Mouse (Mus musculus) stomach, embryonic 15.5 days (tissue): ENCODE results near the gene Fndc10. TPM values are rescaled to one million over a fixed set of nuclear protein-coding genes. Genes with fewer than 3 reads are reported as not detected.
"Not testable (repeated sequence)": the region's sequence is repeated elsewhere in the genome, so short reads cannot be mapped to it uniquely, and the experiment has no call there.

Source experiments
- ATAC-seq: fragments of 200-750 bp; cut with Nextera tagmentation; 2 replicates; pipeline ENCODE4 v1.8.0; 2017; ENCODE audit warnings: low read depth, moderate number of reproducible peaks, moderate TSS enrichment; ENCODE audit not compliant: insufficient read depth, low FRiP score
- H3K27ac ChIP-seq: fragments of 300-500 bp; sonication (generic); 2 replicates; pipeline ENCODE4 v1.5.1; 2015; ENCODE audit warnings: mild to moderate bottlenecking, inconsistent platforms
- H3K27me3 ChIP-seq: fragments of 300-500 bp; sonication (generic); replicated peaks from 2 replicates; pipeline ENCODE4 v1.6.1; 2015; ENCODE audit warnings: inconsistent platforms
- H3K36me3 ChIP-seq: fragments of 300-500 bp; sonication (generic); 2 replicates; pipeline ENCODE4 v1.6.1; 2015; ENCODE audit warnings: inconsistent platforms
- H3K4me1 ChIP-seq: fragments of 300-500 bp; sonication (generic); 2 replicates; pipeline ENCODE4 v1.6.1; 2015; ENCODE audit warnings: inconsistent platforms
- H3K4me2 ChIP-seq: fragments of 300-500 bp; sonication (generic); 2 replicates; pipeline ENCODE4 v1.6.1; 2015; ENCODE audit warnings: mild to moderate bottlenecking, inconsistent platforms
- H3K4me3 ChIP-seq: fragments of 300-500 bp; sonication (generic); replicated peaks from 2 replicates; pipeline ENCODE4 v1.5.1; 2015; ENCODE audit warnings: inconsistent platforms
- H3K9ac ChIP-seq: fragments of 300-500 bp; sonication (generic); 2 replicates; pipeline ENCODE4 v1.6.1; 2015; ENCODE audit warnings: inconsistent platforms
- H3K9me3 ChIP-seq: fragments of 300-500 bp; sonication (generic); 2 replicates; pipeline ENCODE4 v1.6.1; 2016; ENCODE audit warnings: inconsistent platforms
- WGBS: fragments of 180-500 bp; shearing (Covaris S2); methylation state at CpG from one replicate; pipeline ENCODE4 v1.1.7; 2015; 5-methylcytosine and 5-hydroxymethylcytosine counted together
- polyA plus RNA-seq: library from polyadenylated mRNA; unstranded; fragments of >200 nt; fragmentation: Nextera tagmentation; extraction: Ambion mirVana; gene quantifications from 2 replicates; pipeline ENCODE4 v1.2.1, GENCODE M21; 2015

Gene Fndc10
- polyA plus RNA-seq, 1 experiment from 2014 or later: 10.0 TPM

DNA sequence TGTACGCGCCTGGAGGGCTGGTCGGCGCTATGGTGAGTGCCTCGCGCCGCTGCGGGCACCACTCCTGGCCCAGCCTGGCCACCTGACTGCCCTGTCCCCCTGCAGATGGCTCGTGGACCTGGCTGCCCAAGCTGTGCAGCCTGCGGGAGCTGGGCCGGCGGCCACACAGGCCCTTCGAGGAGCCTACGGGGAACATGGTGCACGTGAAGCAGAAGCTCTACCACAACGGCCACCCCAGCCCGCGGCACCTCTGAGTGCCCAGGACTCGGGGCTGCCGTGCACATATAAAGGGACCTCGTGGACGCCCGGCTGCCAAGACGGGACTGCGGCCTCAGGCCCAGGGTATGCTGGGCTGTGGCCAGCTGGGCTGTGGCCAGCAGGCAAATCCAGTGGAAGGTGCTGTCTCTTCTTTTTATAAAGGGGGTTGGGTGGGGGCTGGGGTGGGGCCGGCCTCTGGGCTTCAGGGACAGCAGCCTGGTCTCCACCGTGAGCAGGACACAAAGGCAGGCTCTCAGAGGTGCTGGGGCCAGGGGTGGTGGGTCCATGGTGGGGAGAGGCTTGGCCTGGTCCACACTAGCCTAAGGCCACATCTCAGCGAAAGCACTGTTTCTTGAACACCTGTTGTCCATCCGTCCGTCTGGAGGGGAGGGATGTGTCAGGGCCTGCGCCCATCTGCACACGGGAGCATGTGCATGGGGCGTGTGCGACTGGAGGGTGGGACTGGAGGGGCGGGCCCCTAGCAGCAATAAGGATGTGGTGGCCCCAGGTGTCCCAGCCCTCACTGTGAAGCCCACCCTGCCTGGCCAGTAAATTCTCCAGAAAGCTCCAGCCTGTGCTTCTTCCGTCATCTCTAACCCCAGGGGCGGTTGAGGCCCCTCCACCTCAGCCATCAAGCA is 45.8 kb downstream of the Fndc10 start:
- no peak for ATAC-seq
- H3K9ac ChIP-seq: no peak overlapping the region
- WGBS: 83% methylated on average over 34 of the region's 37 CpGs
- H3K4me3 ChIP-seq: no peak overlapping the region
- H3K4me1 ChIP-seq: peaks cover 9% of the 10 kb centered on the region; the same call in 1 of the 2 replicates
- no peaks in the 10 kb centered on the region for H3K27me3 ChIP-seq
- H3K4me2 ChIP-seq: no peak overlapping the region
- peaks cover 38% of the 10 kb centered on the region; the same call in 1 of the 2 replicates for H3K36me3 ChIP-seq
- H3K27ac ChIP-seq: no peak overlapping the region
- no peaks in the 10 kb centered on the region for H3K9me3 ChIP-seq

DNA sequence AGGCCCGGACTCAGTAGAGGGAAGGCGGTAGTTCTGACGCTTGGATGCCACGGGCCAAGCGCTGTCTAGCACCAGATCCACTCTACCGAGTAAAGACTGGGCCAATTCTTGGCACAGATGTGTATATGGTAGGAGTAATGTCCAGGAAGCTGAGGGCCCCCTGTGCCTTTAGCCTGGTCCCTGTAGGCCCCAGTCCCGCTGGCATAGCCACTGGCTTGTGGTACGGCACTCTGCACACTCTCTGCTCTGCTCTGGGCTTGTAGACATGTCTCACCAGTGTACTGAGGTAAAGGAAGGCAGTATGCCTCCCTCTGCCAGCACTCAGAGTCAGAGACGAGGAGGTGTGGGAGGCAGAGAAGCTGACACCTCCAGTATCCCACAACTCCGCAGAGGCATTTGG is 46.5 kb downstream of the Fndc10 start:
- peaks cover 41% of the 10 kb centered on the region; the same call in 1 of the 2 replicates for H3K36me3 ChIP-seq
- H3K9me3 ChIP-seq, H3K4me2 ChIP-seq, H3K27ac ChIP-seq, H3K4me1 ChIP-seq, ATAC-seq, H3K9ac ChIP-seq, H3K27me3 ChIP-seq, H3K4me3 ChIP-seq: not testable (repeated sequence)
- 85% methylated on average over 10 of the region's 10 CpGs for WGBS

DNA sequence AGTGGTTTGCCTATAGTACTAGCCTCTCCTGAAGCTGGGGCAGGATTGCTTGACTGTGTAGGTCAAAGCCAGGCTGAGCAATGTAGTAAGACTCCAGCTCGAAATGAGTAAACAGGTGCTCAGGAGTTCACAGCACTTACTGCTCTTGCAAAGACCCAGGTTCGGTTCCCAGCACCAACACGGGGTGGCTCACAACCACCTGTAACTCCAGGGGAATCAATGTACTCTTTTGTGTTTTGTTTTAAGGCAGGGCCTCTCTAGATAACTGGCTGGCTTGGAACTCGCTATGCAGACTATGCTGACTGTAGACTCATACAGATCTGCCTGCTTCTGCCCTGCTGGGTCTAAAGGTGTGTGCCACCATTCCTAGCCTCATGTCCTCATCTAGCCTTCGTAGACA is 48.5 kb downstream of the Fndc10 start:
- WGBS: 85% methylated on average over 5 of the region's 5 CpGs

DNA sequence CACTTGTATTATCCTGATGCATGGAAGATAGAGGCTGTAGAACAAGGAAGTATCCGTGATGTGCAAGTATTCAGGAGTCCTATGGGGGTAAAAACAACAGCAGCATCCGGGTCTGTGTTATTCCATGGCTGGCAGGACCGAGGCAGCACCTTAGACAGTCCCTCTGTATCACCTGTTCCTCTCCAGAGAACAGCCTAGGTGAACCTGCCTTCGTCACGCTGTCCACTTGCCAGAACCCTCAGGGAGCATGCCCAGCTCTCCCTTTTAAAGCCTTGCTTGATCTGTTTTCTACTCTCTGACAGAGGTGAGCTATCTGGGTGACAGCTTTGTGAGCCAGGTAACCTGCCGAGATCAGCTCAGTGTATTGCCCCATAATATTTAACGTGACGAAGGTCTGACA is 50.3 kb downstream of the Fndc10 start:
- Histone ChIP-seq H3K4me3 (no peak overlapping the region), H3K4me2 (no peak overlapping the region), H3K9me3 (no peaks in the 10 kb centered on the region), H3K27ac (no peak overlapping the region), H3K9ac (no peak overlapping the region), H3K4me1 (no peaks in the 10 kb centered on the region), H3K27me3 (no peaks in the 10 kb centered on the region), H3K36me3 (peaks cover 64% of the 10 kb centered on the region)
- 85% methylated on average over 8 of the region's 8 CpGs for WGBS
- no peak for ATAC-seq

More for the DNA sequence above, 48.5 kb downstream of the Fndc10 start:
- Histone ChIP-seq H3K27me3 (no peaks in the 10 kb centered on the region), H3K27ac (no peak overlapping the region), H3K4me1 (no peaks in the 10 kb centered on the region), H3K9ac (no peak overlapping the region), H3K9me3 (no peaks in the 10 kb centered on the region), H3K4me3 (no peak overlapping the region), H3K4me2 (no peak overlapping the region), H3K36me3 (peaks cover 47% of the 10 kb centered on the region)
- no peak for ATAC-seq

DNA sequence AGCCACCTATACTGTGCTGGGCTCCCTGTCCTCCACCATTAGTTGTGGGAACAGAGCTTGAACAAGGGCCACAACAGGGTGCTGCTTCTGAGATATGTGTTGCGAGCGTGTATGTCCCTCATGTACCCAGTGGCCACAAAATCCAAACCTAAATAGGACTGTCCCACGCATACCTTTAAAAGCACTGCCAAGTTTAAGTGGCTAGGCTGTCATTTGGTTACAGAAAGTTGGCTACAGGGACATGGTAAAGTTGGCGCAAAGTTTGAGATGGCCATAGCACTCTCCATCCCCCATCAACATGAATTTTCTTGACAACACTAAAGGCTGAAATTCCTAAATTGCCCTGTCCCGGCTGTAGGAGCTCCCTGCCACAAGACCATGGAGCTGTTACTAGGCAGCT is 51.0 kb downstream of the Fndc10 start:
- Histone ChIP-seq H3K9me3 (no peaks in the 10 kb centered on the region), H3K4me1 (no peaks in the 10 kb centered on the region), H3K4me3 (no peak overlapping the region), H3K27me3 (no peaks in the 10 kb centered on the region), H3K27ac (no peak overlapping the region), H3K36me3 (peaks cover 63% of the 10 kb centered on the region), H3K4me2 (no peak overlapping the region), H3K9ac (no peak overlapping the region)
- WGBS: 90% methylated on average over 5 of the region's 5 CpGs
- ATAC-seq: no peak

Other genes with a start within 250 kb of the Fndc10 start
- 0.28 and 0.46 TPM in 2 replicates for gene Tmem52, start 225.2 kb upstream of the Fndc10 start, polyA plus RNA-seq
- gene Gnb1, start 203.0 kb upstream of the Fndc10 start, polyA plus RNA-seq: 446 and 447 TPM in 2 replicates
- gene Nadk, start 132.0 kb upstream of the Fndc10 start, polyA plus RNA-seq: 79.7 and 83.2 TPM in 2 replicates
- 6.9 and 7.9 TPM in 2 replicates for gene Slc35e2, start 92.9 kb upstream of the Fndc10 start, polyA plus RNA-seq
- 56.7 and 59.8 TPM in 2 replicates for gene Cdk11b, start 69.5 kb upstream of the Fndc10 start, polyA plus RNA-seq
- not detected in 2 replicates for gene Gm10563, start 48.9 kb upstream of the Fndc10 start, polyA plus RNA-seq
- gene Mmp23, start 41.0 kb upstream of the Fndc10 start, polyA plus RNA-seq: 39.6 and 42.0 TPM in 2 replicates
- 23.3 and 24.1 TPM in 2 replicates for gene Mib2, start 25.1 kb upstream of the Fndc10 start, polyA plus RNA-seq
- 141 and 152 TPM in 2 replicates for gene Ssu72, start 10.5 kb downstream of the Fndc10 start, polyA plus RNA-seq
- 0.80 and 0.85 TPM in 2 replicates for gene Tmem240, start 40.5 kb downstream of the Fndc10 start, polyA plus RNA-seq
- 110 and 114 TPM in 2 replicates for gene Atad3a, start 66.8 kb downstream of the Fndc10 start, polyA plus RNA-seq
- gene Vwa1, start 80.4 kb downstream of the Fndc10 start, polyA plus RNA-seq: 27.6 and 28.2 TPM in 2 replicates
- gene Tmem88b, start 91.5 kb downstream of the Fndc10 start, polyA plus RNA-seq: 0.55 and 0.89 TPM in 2 replicates
- gene Ankrd65, start 96.1 kb downstream of the Fndc10 start, polyA plus RNA-seq: 0.22 TPM in 1 of 2 replicates, not detected in the other
- 195 and 219 TPM in 2 replicates for gene Mrpl20, start 108.5 kb downstream of the Fndc10 start, polyA plus RNA-seq
- 166 and 167 TPM in 2 replicates for gene Ccnl2, start 118.1 kb downstream of the Fndc10 start, polyA plus RNA-seq
- 138 and 157 TPM in 2 replicates for gene Aurkaip1, start 136.9 kb downstream of the Fndc10 start, polyA plus RNA-seq
- 110 and 121 TPM in 2 replicates for gene Mxra8, start 145.3 kb downstream of the Fndc10 start, polyA plus RNA-seq
- gene Dvl1, start 153.1 kb downstream of the Fndc10 start, polyA plus RNA-seq: 13.7 and 16.0 TPM in 2 replicates
- gene Tas1r3, start 169.0 kb downstream of the Fndc10 start, polyA plus RNA-seq: 0.30 and 0.50 TPM in 2 replicates
- 14.7 and 15.7 TPM in 2 replicates for gene Cptp, start 175.1 kb downstream of the Fndc10 start, polyA plus RNA-seq
- 59.7 and 60.7 TPM in 2 replicates for gene Ints11, start 175.2 kb downstream of the Fndc10 start, polyA plus RNA-seq
- 51.2 and 51.9 TPM in 2 replicates for gene Pusl1, start 197.4 kb downstream of the Fndc10 start, polyA plus RNA-seq
- gene Acap3, start 197.5 kb downstream of the Fndc10 start, polyA plus RNA-seq: 17.0 and 17.5 TPM in 2 replicates
- 100 and 102 TPM in 2 replicates for gene Ube2j2, start 249.5 kb downstream of the Fndc10 start, polyA plus RNA-seq